Mouse (Mus musculus): ENCODE data around the gene Hibadh.

- TF ChIP-seq CTCF (IDR thresholded peaks at IDR 0.05): peak; percentile 62
- TF ChIP-seq EP300 (IDR thresholded peaks at IDR 0.05; ENCODE audit: insufficient read depth, low read depth, low read length): peak; percentile 66; the same call in 1 of the 2 replicates
- peak; percentile 88 for TF ChIP-seq POLR2A (IDR thresholded peaks at IDR 0.05; ENCODE audit: insufficient read depth, low read depth, low read length)
Measured at GRCm38 (mm10) chr6:52640224-52640712, at the start of gene Hibadh.

Measured in heart, adult 2 months (tissue).